Mouse (Mus musculus) urinary bladder, postnatal 14 days (tissue): ENCODE data around the gene Zfp189.
A peak's percentile ranks its signal among the peaks of the same experiment; 100 is the strongest.

Source experiments
- DNase-seq: peaks from one replicate; pipeline ENCODE4 v3.0.0; 2021; ENCODE audit warnings: low spot score

The Zfp189 gene

DNA sequence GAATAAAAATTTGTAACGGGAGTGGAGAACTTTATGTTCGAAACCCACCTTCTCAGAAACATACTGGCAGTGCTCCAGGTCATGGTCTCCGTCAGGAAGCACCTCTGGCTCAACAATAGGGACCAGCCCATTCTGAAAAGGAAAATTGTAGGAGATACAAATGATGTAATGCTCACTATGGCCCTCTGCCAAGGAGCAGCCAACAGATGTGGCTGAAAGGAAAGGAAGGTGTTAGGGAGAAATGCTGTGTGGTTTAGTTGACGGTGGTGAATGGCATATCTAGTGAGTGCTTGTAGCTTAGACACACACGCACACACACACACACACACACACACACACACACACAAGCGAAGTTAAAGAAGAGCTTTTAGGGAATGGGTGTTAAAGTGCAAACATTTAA is 18.7 kb downstream of the Zfp189 start:
- DNase-seq, result no peak

DNA sequence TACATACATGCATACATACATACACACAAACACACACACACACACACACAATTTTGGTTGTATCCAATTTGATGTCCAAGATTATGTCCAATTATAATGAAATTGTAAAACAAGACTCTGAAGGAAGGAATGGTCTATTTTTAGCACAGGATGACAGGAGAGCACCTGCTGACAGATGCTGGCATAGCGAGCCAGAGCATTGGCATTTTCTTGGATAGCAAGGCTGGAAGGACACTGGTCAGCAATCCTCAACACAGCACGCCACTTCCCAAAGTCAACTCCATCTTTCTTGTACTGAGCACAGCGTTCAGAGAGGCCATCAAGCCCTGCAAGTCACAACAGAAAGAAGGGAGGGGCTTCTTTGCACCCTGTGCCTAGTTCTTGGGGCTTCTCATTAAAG is 20.0 kb downstream of the Zfp189 start:
- no peak for DNase-seq

DNA sequence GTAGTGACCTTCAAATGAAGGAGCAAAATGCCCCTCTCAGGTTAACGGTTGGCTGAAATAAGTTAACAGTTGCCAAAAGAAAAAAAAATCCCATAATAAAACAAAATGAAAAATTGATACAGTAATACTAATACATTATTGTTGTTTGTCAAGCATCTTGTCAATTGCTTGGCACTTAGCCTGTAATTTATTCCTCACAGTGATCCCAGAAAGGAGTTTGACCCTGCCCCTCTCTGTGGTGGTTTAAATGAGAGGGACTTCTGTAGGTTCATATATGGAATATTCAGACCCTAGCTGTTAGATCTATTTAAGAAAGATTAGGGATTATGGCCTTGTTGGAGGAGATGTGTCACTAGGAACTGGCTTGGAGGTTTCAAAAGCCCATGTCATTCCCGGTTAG is 25.1 kb downstream of the Zfp189 start:
- no peak for DNase-seq

DNA sequence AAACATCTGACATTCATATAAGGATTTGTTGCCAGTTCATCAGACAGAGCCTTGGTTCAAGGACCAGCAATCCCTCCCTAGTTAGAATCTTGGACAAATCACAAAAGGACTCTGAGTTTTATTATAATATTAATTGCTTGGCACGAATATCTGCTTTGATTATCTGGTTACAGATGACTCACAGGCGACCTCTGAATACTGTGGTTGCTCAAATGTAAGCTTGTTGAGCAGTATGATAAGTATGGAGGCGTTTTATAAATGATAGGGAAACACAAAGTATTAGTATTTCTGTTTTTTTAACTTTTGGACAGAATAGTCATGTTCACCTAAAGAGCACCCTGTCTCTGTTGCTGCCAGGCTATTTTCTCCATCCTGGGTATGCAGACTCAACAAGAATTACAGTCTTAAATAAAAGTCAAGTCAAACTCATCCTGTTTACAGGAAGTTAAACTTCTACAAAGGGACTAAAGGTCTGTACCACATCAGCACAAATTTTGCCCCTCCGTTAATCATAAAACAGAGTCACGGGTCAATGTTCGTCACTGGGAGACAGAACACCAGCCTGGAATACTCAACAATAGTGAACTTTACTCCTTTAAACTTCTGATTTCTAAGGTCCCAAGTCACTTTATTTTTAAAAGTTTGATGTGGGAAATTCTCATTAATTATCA is 26.0 kb downstream of the Zfp189 start:
- DNase-seq, result no peak

DNA sequence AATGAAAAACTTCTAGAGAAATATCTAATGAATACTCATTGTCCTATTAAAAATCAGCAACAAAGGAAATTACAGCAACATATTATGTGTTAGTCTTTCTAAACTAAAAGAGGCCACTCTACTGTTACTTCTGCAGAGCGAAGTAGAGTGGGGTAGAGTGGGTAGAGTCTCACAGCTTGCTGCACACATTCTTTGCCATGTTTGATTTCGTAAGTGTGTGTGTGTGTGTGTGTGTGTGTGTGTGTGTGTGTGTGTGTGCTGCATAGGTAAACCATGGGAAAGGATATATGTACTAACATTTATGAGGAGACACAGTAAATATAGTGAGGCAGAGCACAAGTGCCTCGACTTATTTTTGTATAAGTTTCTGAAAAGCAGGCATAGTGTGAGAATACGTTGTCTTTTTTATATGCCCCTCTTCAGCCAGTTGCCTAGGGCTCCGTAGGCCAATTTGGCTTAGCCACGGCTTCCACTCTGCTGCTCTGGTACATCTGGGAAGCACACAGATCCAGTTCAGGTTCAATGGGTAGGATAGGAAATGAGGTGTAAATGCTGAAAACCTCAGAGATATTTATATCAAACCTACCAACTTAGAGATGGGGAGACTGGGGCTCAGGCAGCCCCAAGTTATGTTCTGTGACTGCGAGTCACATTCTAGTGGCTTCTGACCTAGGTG is 26.7 kb downstream of the Zfp189 start:
- DNase-seq, result no peak

DNA sequence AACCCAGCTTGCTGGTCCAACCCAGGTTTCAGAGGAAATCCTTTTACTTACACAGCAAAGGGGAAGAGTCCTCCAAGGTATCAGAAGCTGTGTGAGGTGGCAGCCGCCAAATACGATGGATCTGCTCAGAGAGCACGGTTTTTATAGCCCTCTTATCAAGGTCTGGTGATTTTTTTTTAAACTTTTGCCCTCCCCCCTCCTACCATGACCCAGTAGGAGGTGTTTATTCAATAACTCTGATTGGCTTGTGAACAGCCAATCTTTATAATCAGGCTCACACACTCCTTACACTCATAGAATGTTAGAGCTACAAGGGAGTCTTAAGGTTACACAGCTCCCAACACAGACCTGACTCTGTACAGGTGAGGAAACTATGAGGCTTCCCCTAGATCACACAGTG is 28.4 kb downstream of the Zfp189 start, which contains the start of gene Aldob:
TSS of gene Aldob (minus strand) at position 164 of the 400 bp plus-strand sequence.
- DNase-seq, result no peak

DNA sequence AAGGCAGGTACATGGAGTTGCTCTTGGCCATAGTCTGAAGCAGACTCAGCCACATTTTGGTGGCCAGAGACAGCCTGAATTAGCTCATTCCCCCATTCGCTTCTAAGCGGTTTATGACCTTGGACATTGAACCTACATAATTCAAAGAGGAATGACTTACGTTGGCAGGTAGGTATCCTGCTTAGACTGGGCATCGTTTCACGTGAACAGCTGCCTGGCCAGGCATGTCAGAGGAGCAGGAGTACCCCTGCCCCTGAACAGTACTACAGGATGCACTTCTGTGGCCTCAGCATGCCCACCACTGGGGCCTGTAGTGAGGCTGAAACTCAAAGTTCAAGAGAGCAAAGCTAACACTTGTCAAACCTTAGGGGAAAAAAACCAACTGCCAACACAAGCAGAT is 32.4 kb downstream of the Zfp189 start:
- DNase-seq, result no peak

DNA sequence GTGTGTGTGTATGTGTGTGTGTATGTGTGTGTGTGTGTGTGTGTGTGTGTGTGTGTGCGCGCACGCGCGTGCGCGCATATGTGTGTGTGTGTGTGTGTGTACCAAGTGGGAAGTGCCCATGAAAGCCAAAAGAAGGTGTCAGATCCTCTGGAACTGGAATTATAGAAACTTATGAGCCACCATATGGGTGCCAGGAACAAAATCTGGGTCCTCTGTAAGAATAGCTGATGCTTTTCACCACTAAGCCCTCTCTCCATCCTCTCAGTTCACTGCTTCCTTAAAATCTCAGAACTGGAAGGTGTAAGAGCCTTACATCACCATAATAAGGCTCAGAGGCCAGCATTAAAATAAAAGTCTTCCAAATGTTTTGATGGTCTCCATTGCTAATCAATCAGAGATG is 36.4 kb downstream of the Zfp189 start:
- no peak for DNase-seq

DNA sequence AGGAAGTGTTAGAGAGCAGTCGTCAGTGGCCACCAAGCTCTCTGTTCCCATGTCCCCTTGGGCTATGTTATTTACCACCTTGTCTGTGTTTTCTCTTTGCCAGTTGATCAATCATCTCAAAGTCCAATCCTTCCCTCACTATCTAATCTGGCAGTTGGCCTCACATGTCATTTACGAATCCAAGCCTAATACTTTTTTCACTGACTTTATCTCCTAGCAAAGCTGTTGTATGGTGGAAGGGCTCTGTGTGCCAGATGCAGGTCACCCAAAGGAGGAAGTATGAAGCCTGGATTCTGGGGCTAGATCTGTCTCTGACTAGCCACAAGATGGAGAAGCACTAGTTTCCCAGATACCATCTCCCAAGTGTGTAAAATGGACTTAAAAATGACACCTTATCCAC is 37.2 kb downstream of the Zfp189 start:
- DNase-seq, result no peak

DNA sequence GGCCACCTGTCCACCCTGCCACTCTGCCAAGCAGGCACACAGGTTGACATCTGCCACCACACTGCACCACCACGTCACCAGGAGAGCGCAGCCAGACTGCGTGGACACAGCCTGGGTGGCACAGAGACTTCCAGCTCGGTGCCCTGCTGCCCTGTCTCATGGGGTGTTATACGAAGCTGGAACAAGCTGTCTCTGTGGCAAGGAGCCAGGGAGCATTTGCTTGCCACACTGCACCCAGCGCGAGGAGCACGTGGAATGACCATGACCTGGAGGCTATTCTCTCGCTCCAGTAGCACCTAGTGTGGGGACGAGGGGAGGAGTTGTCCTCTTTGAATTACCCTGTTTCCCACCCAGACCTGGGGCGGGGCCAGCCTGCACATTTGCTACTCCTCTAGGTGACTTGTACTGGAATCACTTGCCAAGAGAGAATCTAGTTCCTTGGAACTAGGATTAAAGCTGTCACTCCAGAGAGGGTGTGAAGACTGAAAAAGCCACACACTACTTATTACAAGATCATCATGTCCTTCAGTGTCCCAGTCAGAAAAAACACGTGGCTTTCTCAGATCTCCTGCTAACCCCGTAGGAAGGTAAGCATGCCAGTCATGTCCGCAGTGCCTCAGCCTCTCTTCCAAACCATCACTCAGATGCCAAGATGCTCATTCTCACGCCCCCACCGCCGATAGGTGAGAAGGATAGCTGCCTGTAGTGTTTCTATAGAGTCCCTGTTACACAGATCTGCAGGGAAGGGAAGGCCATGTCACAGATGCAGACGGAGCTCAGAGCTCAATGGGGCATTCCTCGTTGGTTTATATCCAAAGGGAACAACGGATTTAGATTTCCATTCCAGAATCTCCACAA is 39.2 kb downstream of the Zfp189 start:
- peak; percentile 22 for DNase-seq

DNA sequence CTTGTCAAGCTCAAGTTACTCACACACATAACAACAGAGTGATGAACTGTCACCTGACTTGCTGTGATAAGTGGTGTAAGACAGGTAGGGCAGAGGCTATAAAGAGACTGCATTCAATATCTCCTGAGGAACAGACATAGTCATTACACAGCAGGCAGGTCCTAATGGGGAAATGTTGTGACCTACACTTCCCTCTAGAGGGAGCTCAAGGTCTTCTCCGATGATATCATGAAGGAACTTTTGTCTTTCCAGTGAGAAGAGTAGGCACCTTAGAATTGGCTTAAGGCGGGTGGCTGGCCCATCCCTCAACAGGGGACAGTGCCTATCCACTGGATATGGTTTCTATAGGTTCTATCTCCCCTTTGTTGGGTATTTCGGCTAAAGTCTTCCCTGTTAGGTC is 46.6 kb downstream of the Zfp189 start:
- DNase-seq, result peak; percentile 70

DNA sequence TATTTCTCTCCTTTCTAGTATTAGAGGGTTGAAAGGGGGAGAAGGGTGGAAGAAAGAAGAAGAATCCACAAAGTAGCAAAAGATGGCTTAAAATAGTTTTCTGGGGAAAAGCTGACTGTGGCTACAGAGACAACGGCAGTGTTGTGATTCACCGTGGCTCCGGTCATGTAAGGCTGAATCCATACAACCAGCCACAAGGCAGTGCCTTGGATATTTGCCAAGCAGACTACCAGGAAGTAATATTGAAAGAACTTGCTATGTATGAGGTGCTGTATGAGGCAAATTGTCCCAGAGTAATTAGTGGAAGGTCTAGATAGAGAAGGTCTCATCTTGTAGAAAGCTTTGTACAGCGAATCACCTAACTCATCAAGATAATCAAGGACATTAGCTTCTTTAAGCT is 51.2 kb downstream of the Zfp189 start:
- no peak for DNase-seq
